Mouse (Mus musculus): Measurements from ENCODE around the gene Tssk3. TPM values are rescaled to one million over a fixed set of nuclear protein-coding genes. Genes with fewer than 3 reads are reported as not detected.
"Not testable (repeated sequence)": the region's sequence is repeated elsewhere in the genome, so short reads cannot be mapped to it uniquely, and the experiment has no call there.

The Tssk3 gene
- polyA plus RNA-seq, 1 experiment from 2014 or later: not detected

DNA sequence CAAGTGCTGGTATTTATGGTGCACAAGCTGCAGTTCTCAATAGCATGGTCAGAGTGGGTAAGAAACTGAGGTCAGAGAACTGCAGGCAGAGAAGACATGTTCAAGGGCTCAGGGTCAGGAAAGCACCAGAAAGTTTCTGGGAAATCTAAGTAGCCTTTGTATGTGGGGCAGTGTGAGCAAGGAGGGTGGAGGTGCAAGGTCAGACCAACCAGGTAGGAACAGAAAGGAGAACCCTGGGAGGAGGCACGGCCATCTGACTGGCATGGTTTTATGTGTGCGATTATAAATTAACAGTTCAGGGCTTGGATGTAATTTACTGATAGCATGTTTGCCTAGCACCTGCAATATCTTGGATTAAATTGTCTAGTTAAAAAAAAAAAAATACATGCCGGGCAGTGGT is 31.1 kb downstream of the Tssk3 start:
- ATAC-seq (ENCODE audit: low FRiP score) (no peak), DNase-seq (ENCODE audit: low spot score, missing footprints) (peak; percentile 45)
- no peaks in the 10 kb centered on the region for H3K27me3 ChIP-seq (ENCODE audit: control insufficient read depth, insufficient read depth, low read length)
- peaks cover 13% of the 10 kb centered on the region for H3K4me1 ChIP-seq (ENCODE audit: control insufficient read depth, insufficient read depth, low read length)
- no peaks in the 10 kb centered on the region for H3K9me3 ChIP-seq (ENCODE audit: control insufficient read depth, low read length)
- H3K27ac ChIP-seq (ENCODE audit: low read depth, low read length): no peak overlapping the region
- no peak overlapping the region for H3K4me2 ChIP-seq
- H3K36me3 ChIP-seq (ENCODE audit: control insufficient read depth, insufficient read depth, low read length): no peaks in the 10 kb centered on the region
- H3K4me3 ChIP-seq (ENCODE audit: low read depth, low read length): no peak overlapping the region
- WGBS: 89% methylated on average over 3 of the region's 3 CpGs
- no peak overlapping the region for H3K9ac ChIP-seq (ENCODE audit: low read length)

DNA sequence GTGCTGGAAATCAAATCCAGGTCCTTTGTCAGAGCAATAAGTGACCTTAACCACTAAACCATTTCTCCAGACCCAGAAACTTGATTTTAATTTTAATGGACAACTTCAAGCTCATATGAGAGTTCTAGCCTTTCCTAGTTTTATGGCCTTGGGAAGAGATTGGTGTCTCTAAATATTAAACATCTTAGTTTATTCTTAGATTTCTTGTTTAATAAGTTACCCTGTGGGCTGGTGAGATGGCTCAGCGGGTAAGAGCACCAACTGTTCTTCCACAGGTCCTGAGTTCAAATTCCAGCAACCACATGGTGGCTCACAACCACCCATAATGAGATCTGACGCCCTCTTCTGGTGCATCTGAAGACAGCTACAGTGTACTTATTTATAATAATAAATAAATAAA is 33.5 kb downstream of the Tssk3 start:
- not testable (repeated sequence) for H3K27ac ChIP-seq (ENCODE audit: low read depth, low read length); H3K36me3 ChIP-seq (ENCODE audit: control insufficient read depth, insufficient read depth, low read length); H3K9ac ChIP-seq (ENCODE audit: low read length); H3K9me3 ChIP-seq (ENCODE audit: control insufficient read depth, low read length); DNase-seq (ENCODE audit: low spot score, missing footprints); H3K4me1 ChIP-seq (ENCODE audit: control insufficient read depth, insufficient read depth, low read length); H3K4me3 ChIP-seq (ENCODE audit: low read depth, low read length); ATAC-seq (ENCODE audit: low FRiP score); H3K27me3 ChIP-seq (ENCODE audit: control insufficient read depth, insufficient read depth, low read length); H3K4me2 ChIP-seq
- WGBS: 79% methylated on average over 2 of the region's 2 CpGs

DNA sequence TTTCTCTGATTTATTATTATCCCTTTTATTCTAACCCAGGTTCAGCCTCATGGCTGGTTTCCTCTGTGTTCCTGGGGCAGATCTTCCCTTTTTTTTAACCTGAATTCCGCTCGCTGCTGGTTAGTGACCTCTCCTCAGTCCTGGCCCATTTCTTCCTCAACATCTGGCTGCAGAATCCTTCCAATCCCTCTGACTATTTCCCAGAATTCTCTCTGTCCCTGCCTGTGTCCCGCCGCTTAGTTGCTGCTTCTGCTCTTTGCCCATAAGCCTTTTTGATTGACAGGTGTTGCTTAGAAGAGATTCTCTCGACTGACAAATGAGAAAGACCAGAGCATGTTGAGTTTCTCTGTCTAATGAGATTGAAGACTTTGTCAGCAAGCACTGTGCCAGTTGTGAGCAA is 34.7 kb downstream of the Tssk3 start:
- H3K9me3 ChIP-seq (ENCODE audit: control insufficient read depth, low read length): no peaks in the 10 kb centered on the region
- H3K36me3 ChIP-seq (ENCODE audit: control insufficient read depth, insufficient read depth, low read length): no peaks in the 10 kb centered on the region
- no peak overlapping the region for H3K4me2 ChIP-seq
- DNase-seq (ENCODE audit: low spot score, missing footprints) (peak; percentile 62), ATAC-seq (ENCODE audit: low FRiP score) (no peak)
- no peak overlapping the region for H3K4me3 ChIP-seq (ENCODE audit: low read depth, low read length)
- H3K27ac ChIP-seq (ENCODE audit: low read depth, low read length): no peak overlapping the region
- H3K4me1 ChIP-seq (ENCODE audit: control insufficient read depth, insufficient read depth, low read length): peaks cover 2% of the 10 kb centered on the region; the same call in 1 of the 2 replicates
- no peak overlapping the region for H3K9ac ChIP-seq (ENCODE audit: low read length)
- H3K27me3 ChIP-seq (ENCODE audit: control insufficient read depth, insufficient read depth, low read length): no peaks in the 10 kb centered on the region
- WGBS: 47% methylated on average over 5 of the region's 5 CpGs

DNA sequence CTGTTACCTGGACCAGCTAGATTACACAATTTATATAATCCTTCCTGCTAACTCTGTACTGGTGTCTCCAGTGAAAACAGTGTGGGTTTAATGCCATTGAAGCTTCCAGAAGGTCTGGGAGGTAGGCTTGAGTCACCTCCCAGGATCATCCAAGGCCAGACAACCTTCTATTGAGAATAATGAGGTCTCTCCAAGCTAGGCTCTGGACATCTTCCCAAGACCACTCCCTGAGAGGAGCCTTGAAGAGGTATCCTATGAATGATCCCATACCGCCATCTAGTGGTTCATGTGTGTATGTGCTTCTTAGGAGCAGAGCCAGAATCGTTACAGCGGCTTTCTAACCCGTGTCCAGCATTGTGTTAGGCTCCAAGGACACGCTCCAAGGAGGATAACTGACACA is 35.6 kb downstream of the Tssk3 start:
- WGBS: 2% methylated on average over 5 of the region's 5 CpGs
- H3K9ac ChIP-seq (ENCODE audit: low read length): no peak overlapping the region
- no peaks in the 10 kb centered on the region for H3K4me1 ChIP-seq (ENCODE audit: control insufficient read depth, insufficient read depth, low read length)
- no peak overlapping the region for H3K4me2 ChIP-seq
- peak; percentile 97 for DNase-seq (ENCODE audit: low spot score, missing footprints)
- no peaks in the 10 kb centered on the region for H3K9me3 ChIP-seq (ENCODE audit: control insufficient read depth, low read length)
- ATAC-seq (ENCODE audit: low FRiP score): peak; percentile 71
- no peak overlapping the region for H3K27ac ChIP-seq (ENCODE audit: low read depth, low read length)
- no peaks in the 10 kb centered on the region for H3K27me3 ChIP-seq (ENCODE audit: control insufficient read depth, insufficient read depth, low read length)
- H3K36me3 ChIP-seq (ENCODE audit: control insufficient read depth, insufficient read depth, low read length): no peaks in the 10 kb centered on the region
- H3K4me3 ChIP-seq (ENCODE audit: low read depth, low read length): no peak overlapping the region

DNA sequence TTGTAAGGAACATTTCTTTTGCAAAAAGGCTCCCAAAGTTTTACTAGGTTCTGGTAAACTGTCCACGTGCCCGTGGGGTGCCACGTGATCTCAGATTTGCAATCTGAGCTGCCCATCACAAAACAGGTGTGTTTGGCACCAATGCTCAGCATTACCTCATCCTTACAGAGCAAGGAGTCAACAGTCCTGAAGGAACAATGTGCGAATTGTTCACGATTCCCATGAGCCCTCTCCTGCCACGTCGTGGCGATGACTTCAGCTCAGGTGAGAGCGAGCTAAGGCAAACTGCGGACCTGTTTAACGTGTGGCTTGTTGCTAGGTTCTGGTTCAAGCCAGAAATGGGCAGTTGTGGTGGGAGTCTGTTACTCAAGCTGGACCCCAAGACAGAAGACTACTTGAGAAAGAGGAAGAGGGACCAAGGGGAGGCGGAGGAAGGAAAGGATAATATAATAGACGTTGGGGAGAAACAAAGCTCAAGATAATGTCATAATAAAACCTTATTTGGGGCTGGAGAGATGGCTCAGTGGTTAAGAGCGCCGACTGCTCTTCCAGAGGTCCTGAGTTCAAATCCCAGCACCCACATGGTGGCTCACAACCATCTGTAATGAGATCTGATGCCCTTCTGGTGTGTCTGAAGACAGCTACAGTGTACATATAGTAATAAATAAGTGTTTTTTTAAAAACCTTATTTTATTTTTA is 39.2 kb downstream of the Tssk3 start:
- no peaks in the 10 kb centered on the region for H3K4me1 ChIP-seq (ENCODE audit: control insufficient read depth, insufficient read depth, low read length)
- H3K4me3 ChIP-seq (ENCODE audit: low read depth, low read length): no peak overlapping the region
- no peak for ATAC-seq (ENCODE audit: low FRiP score)
- WGBS: 87% methylated on average over 15 of the region's 15 CpGs
- H3K9ac ChIP-seq (ENCODE audit: low read length): no peak overlapping the region
- no peaks in the 10 kb centered on the region for H3K36me3 ChIP-seq (ENCODE audit: control insufficient read depth, insufficient read depth, low read length)
- no peaks in the 10 kb centered on the region for H3K27me3 ChIP-seq (ENCODE audit: control insufficient read depth, insufficient read depth, low read length)
- H3K27ac ChIP-seq (ENCODE audit: low read depth, low read length): no peak overlapping the region
- peak; percentile 28 for DNase-seq (ENCODE audit: low spot score, missing footprints)
- H3K4me2 ChIP-seq: no peak overlapping the region
- H3K9me3 ChIP-seq (ENCODE audit: control insufficient read depth, low read length): no peaks in the 10 kb centered on the region

DNA sequence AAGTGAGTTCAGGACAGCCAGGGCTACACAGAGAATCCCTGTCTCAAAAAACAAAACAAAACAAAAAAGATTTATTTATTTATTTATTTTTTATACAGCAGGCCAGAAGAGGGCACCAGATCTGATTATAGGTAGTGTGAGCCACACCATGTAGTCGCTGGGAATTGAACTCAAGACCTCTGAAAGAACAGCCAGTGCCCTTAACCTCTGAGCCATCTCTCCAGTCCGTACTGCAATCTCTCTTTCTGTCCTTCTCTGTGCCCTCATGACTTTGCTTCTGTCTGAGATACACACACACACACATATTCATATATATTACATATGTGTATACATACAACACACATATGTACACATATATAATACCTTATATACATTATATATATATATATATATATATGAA is 40.0 kb downstream of the Tssk3 start:
- ATAC-seq (ENCODE audit: low FRiP score): no peak
- H3K36me3 ChIP-seq (ENCODE audit: control insufficient read depth, insufficient read depth, low read length): no peaks in the 10 kb centered on the region
- WGBS: 73% methylated on average over 2 of the region's 2 CpGs
- no peak overlapping the region for H3K27ac ChIP-seq (ENCODE audit: low read depth, low read length)
- no peak overlapping the region for H3K4me3 ChIP-seq (ENCODE audit: low read depth, low read length)
- H3K27me3 ChIP-seq (ENCODE audit: control insufficient read depth, insufficient read depth, low read length): no peaks in the 10 kb centered on the region
- H3K9ac ChIP-seq (ENCODE audit: low read length): no peak overlapping the region
- DNase-seq (ENCODE audit: low spot score, missing footprints): no peak
- H3K4me1 ChIP-seq (ENCODE audit: control insufficient read depth, insufficient read depth, low read length): no peaks in the 10 kb centered on the region
- no peak overlapping the region for H3K4me2 ChIP-seq
- no peaks in the 10 kb centered on the region for H3K9me3 ChIP-seq (ENCODE audit: control insufficient read depth, low read length)

DNA sequence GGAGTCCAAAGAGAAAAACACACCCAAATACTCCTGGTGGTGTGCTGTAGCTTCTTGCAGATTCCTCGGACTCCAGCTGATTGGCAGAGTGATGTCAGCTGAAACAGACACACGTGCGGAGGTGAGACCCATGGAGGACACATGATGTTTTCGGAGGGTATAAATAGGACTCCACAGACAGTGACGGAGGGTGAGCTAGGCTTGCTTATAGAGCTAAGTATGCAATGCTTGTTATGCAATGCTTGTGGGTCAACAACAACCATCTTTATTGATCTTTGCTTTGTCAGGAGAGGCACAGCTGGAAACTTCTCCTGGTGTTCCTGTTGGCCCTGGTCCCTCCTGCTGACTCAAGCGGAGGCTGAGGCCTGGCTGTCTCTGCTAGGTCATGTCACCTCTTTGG is 42.1 kb downstream of the Tssk3 start:
- H3K4me2 ChIP-seq: no peak overlapping the region
- no peak overlapping the region for H3K27ac ChIP-seq (ENCODE audit: low read depth, low read length)
- DNase-seq (ENCODE audit: low spot score, missing footprints) (no peak), ATAC-seq (ENCODE audit: low FRiP score) (no peak)
- H3K9me3 ChIP-seq (ENCODE audit: control insufficient read depth, low read length): no peaks in the 10 kb centered on the region
- no peak overlapping the region for H3K4me3 ChIP-seq (ENCODE audit: low read depth, low read length)
- H3K36me3 ChIP-seq (ENCODE audit: control insufficient read depth, insufficient read depth, low read length): no peaks in the 10 kb centered on the region
- WGBS: 84% methylated on average over 6 of the region's 6 CpGs
- no peaks in the 10 kb centered on the region for H3K4me1 ChIP-seq (ENCODE audit: control insufficient read depth, insufficient read depth, low read length)
- H3K27me3 ChIP-seq (ENCODE audit: control insufficient read depth, insufficient read depth, low read length): no peaks in the 10 kb centered on the region
- H3K9ac ChIP-seq (ENCODE audit: low read length): no peak overlapping the region

DNA sequence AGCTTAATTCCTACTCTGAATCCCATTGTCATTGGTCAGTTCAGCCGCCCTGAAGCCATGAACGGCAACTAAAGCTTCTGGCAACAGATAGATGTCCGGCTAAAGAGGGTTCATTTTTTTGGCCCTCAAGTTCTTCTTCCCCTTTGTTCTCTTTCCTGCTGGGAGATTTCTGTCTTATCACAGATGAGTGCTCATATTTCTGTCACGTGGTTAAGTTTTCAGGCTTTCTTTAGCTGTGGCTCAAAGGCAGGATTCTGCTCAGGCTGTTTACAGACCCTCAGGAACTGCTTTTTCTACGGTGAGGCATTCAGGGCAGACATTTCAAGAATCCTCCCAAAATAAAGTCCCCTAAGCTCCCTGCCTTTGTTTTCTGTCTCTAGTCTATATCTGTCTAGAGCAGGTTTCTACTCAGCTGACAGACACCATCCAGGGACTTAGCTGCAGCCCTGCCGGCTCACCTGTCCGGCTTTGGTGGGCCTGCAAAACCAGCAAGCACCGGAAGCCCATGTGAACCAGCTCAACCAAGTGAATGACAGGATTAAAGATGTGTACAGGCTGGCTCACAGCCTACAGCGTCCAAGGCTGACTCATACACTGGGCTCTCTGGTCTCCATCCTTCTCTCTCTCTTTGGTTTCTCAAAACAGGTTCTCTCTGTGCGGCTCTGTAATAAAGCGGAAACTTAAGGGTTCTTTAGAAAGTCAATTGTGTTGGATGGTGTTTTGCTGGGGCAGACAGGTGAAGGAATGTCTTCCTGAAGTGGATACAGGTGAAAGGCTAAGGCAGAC is 42.9 kb downstream of the Tssk3 start:
- no peaks in the 10 kb centered on the region for H3K4me1 ChIP-seq (ENCODE audit: control insufficient read depth, insufficient read depth, low read length)
- H3K9me3 ChIP-seq (ENCODE audit: control insufficient read depth, low read length): no peaks in the 10 kb centered on the region
- H3K9ac ChIP-seq (ENCODE audit: low read length): no peak overlapping the region
- no peaks in the 10 kb centered on the region for H3K36me3 ChIP-seq (ENCODE audit: control insufficient read depth, insufficient read depth, low read length)
- H3K27ac ChIP-seq (ENCODE audit: low read depth, low read length): no peak overlapping the region
- DNase-seq (ENCODE audit: low spot score, missing footprints) (no peak), ATAC-seq (ENCODE audit: low FRiP score) (no peak)
- H3K4me3 ChIP-seq (ENCODE audit: low read depth, low read length): no peak overlapping the region
- WGBS: 85% methylated on average over 11 of the region's 11 CpGs
- no peaks in the 10 kb centered on the region for H3K27me3 ChIP-seq (ENCODE audit: control insufficient read depth, insufficient read depth, low read length)
- H3K4me2 ChIP-seq: no peak overlapping the region

DNA sequence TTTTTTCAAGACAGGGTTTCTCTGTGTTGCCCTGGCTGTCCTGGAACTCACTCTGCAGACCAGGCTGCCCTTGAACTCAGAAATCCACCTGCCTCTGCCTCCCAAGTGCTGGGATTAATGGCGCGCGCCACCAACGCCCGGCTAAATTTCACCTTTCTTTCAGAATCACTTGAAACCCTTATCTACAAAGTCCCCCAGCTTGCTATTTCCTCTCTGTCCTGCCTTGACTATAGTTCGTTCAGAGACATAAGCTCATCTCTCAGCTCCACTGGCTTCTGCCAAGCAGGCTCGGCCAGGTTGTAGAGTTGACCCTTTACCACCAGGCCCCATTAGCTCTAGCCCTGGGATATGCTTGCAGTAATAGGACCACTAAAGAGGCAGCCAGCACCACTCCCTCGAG is 43.5 kb downstream of the Tssk3 start:
- no peak overlapping the region for H3K9ac ChIP-seq (ENCODE audit: low read length)
- H3K9me3 ChIP-seq (ENCODE audit: control insufficient read depth, low read length): no peaks in the 10 kb centered on the region
- no peak for DNase-seq (ENCODE audit: low spot score, missing footprints)
- ATAC-seq (ENCODE audit: low FRiP score): no peak
- no peak overlapping the region for H3K4me3 ChIP-seq (ENCODE audit: low read depth, low read length)
- no peaks in the 10 kb centered on the region for H3K36me3 ChIP-seq (ENCODE audit: control insufficient read depth, insufficient read depth, low read length)
- no peaks in the 10 kb centered on the region for H3K4me1 ChIP-seq (ENCODE audit: control insufficient read depth, insufficient read depth, low read length)
- no peak overlapping the region for H3K27ac ChIP-seq (ENCODE audit: low read depth, low read length)
- H3K27me3 ChIP-seq (ENCODE audit: control insufficient read depth, insufficient read depth, low read length): no peaks in the 10 kb centered on the region
- no peak overlapping the region for H3K4me2 ChIP-seq
- 86% methylated on average over 8 of the region's 8 CpGs for WGBS
